Comparison of ENCODE assay signal across 25 mouse cellular contexts in genomic region chr1:92671326-92671725, GRCm38 (mm10). TPM values are rescaled to one million over a fixed set of nuclear protein-coding genes. Genes with fewer than 3 reads are reported as not detected.
A peak's percentile ranks its signal among the peaks of the same experiment; 100 is the strongest.
DNase-seq lines count a peak whose midpoint lies in the region; ATAC-seq lines count a peak whose summit lies in the region.
"Had no signal": no experiment of that assay in that cellular context is flagged by ENCODE, and none has a peak within 500 bp of the region (broad histone marks: within the 10 kb centered on the region; RNA-seq: fewer than 3 reads in every experiment).

No protein-coding gene starts in this region.

- ATAC-seq in frontal cortex, adult (ENCODE audit: low TSS enrichment) = peak; percentile 34; the same call in 1 of the 2 replicates
- ATAC-seq: activated CD4-positive, CD25-positive, alpha-beta regulatory T cell, adult 4 months; CD4-positive, CD25-positive, alpha-beta regulatory T cell, adult 4 months; Patski had no signal

- DNase-seq in frontal cortex, postnatal 25 days (ENCODE audit: low spot score in 2 of 2) = no peak
- peak; percentile 53 for DNase-seq in brain, adult 2 months (ENCODE audit: low read depth, low spot score)
- peak; percentile 52 for DNase-seq in telencephalon, adult 2 months (ENCODE audit: low read depth, low spot score)
- no peak for DNase-seq in thymus, postnatal 14 days
- no peak for DNase-seq in left cerebral cortex, adult 8-10 months (ENCODE audit: low spot score in 2 of 2)
- DNase-seq: adrenal gland, adult 2 months; adrenal gland, adult 8-10 months; adrenal gland, postnatal 10 days; adrenal gland, postnatal 14 days; adrenal gland, postnatal 25 days; adrenal gland, postnatal 36 days; B cell, adult 2 months; cerebellum, adult 11 months; cerebellum, adult 11-12 months; cerebellum, adult 18-20 months; cerebellum, adult 2 months had no signal

RNA-seq across cellular contexts. Expression of gene Otos, which starts 22.7 kb away (rescaled TPM):
- under 1 TPM in 2 of 4 experiments, not detected in 2; 0.58 to 0.68 TPM for total RNA-seq in left cerebral cortex, adult 8-10 months (2022)
- total RNA-seq: adrenal gland, adult 18-20 months; adrenal gland, adult 2 months; adrenal gland, postnatal 10 days; adrenal gland, postnatal 14 days; adrenal gland, postnatal 25 days; adrenal gland, postnatal 36 days; CH12.LX; ES-E14 had no signal

RNA-seq across cellular contexts. Expression of gene Cops9, which starts 29.5 kb away (rescaled TPM):
- total RNA-seq in left cerebral cortex, adult 8-10 months (2022) = 100 to 1,000 TPM; 199 to 246 (median 216) TPM

RNA-seq across cellular contexts. Expression of gene Olfr12, which starts 53.7 kb away (rescaled TPM):
- total RNA-seq in left cerebral cortex, adult 8-10 months (2022) = not detected
- total RNA-seq: adrenal gland, adult 18-20 months; adrenal gland, adult 2 months; adrenal gland, adult 8-10 months; adrenal gland, postnatal 10 days; adrenal gland, postnatal 14 days; adrenal gland, postnatal 25 days; adrenal gland, postnatal 36 days; adrenal gland, postnatal 4 days; MEL had no signal

Comparison
In these comparisons a context has a peak if more than half of its experiments do, and no peak if none do; other contexts are left out.
1. DNase-seq: peak in brain, adult 2 months (single experiment) and telencephalon, adult 2 months (single experiment); none in frontal cortex, postnatal 25 days (0 of 2), thymus, postnatal 14 days (single experiment) and left cerebral cortex, adult 8-10 months (0 of 2).